Mouse (Mus musculus) cortical plate, adult 2 months (tissue): ENCODE results near the gene Pik3r2.

Experiments used
- CTCF ChIP-seq: fragments of 200-500 bp; IDR thresholded peaks from 2 replicates; pipeline ENCODE4 v1.5.1; 2011; ENCODE audit warnings: mild to moderate bottlenecking, control low read depth, low read length; ENCODE audit not compliant: insufficient read depth; ENCODE audit errors: extremely low read depth
- POLR2A ChIP-seq: fragments of 200-500 bp; IDR thresholded peaks from 2 replicates; pipeline ENCODE4 v1.6.1; 2011; ENCODE audit warnings: mild to moderate bottlenecking, low read length, control low read depth; ENCODE audit not compliant: insufficient read depth; ENCODE audit errors: extremely low read depth

- TF ChIP-seq POLR2A: no peak
- TF ChIP-seq CTCF: no peak
Observed at GRCm38 (mm10) chr8:70802786-70803510, 26.4 kb upstream of the Pik3r2 start.
